Mouse (Mus musculus) gastrocnemius, postnatal 4 days (tissue): ENCODE results near the gene Rnf169. TPM values are rescaled to one million over a fixed set of nuclear protein-coding genes. Genes with fewer than 3 reads are reported as not detected.

Experiments used
- DNase-seq, 2 experiments: peaks; one replicate each; pipeline ENCODE4 v3.0.0; 2021 to 2022; ENCODE audit warnings: low spot score in 2 of 2, mixed read lengths in 2 of 2
- long read RNA-seq, 2 experiments: library from polyadenylated mRNA; stranded (forward); transcript quantifications; one replicate each; pipeline ENCODE4 v2.0.0; 2021
- total RNA-seq, 2 experiments: library from RNA; stranded (reverse); gene quantifications; 2 replicates each; pipeline ENCODE4 v1.2.3; 2021

The Rnf169 gene
- total RNA-seq = 10 to 100 TPM; 12.4 to 14.5 TPM
- long read RNA-seq, experiment 1, partial matches to known transcripts = 0 of 1 reads
- long read RNA-seq, experiment 1, other reads (novel, unspliced or antisense) = 1 of 1 reads
- long read RNA-seq, experiment 2, full-length matches to known transcripts = 2 of 5 reads
- long read RNA-seq, experiment 2, partial matches to known transcripts = 0 of 5 reads
- long read RNA-seq, experiment 2, other reads (novel, unspliced or antisense) = 3 of 5 reads

DNA sequence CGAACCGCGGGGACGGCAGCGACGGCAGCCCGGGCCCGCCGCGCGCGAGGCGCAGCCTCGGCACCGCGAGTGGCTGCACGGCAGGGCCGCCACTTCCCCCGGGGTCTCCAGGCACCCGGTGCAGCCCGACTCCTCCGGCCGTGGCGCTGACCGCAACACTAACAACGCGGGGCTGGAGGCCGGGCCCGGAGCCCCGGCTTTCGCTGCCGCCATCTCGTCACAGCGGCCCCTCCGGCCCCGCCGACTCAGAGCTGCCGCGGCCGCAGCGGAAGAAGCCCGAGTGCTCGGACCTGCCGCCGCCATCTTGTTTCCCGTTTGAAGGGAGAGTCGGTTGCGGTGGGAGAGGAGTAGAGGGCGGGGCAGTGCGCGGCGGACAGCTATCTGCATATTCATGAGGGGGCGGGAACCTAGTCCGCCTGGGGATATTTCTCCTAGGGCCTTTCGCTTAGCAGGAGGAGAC lies at the start of gene Rnf169:
Gene Rnf169, minus strand, starts transcription at position 317 of the 460 bp plus-strand sequence.
- DNase-seq = peak; percentile 74 to 89

DNA sequence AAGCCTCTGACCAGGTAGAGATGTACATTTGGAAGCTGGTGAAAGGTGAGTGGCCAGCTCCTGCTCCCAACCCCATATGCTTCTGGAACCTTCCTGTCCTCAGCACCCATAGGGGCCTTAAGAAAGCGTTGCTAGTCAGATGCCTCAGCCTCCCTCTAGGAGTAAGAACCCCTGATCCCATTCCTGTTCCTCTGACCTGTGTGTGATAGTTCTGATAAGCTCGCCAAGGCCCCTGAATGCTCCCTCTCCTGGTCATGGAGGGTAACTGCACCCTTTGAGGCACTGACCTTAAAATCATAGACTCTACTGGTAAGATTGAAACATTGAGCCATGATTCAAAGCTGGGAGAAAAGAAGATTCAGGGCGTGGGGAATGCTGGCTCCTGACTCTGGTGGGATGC lies 49.1 kb upstream of the Rnf169 start:
- no peak for DNase-seq

DNA sequence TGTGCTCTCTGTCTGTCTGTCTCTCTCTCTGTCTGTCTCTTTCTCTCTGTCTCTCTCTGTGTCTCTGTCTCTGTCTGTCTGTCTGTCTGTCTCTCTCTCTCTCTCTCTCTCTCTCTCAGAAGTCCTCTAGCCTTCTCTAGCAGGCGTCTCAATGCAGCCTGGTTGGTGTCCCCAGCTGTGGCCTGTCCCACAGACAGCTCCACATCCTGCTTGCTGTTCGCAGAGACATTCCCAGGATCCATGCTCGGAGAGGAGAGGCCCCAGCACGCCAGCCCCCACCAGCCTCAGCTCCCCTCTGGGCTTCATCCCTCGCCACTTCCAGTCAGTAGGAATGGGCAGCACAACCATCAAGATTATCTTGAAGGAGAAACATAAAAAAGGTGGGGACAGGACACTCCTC lies 47.1 kb upstream of the Rnf169 start:
- no peak for DNase-seq

DNA sequence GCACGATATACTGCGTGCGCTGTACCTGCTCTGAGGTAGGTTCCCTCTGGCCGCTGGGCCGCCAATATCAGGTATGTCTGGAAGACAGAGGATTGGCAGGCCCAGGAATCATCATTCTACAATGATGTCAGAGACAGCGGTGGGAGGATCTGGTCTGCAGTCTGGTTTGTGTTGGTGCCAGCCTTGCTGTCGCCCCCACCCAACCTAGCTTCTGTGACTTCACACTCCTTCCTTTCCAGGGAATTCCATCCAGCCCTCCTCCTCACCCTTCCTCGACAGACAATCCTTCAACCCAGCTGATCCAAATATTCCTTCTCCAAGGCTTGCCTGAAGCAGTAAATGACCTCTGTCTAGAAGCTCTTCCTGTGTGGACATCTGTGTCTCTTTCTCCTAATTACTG lies 36.8 kb upstream of the Rnf169 start:
- DNase-seq = no peak

DNA sequence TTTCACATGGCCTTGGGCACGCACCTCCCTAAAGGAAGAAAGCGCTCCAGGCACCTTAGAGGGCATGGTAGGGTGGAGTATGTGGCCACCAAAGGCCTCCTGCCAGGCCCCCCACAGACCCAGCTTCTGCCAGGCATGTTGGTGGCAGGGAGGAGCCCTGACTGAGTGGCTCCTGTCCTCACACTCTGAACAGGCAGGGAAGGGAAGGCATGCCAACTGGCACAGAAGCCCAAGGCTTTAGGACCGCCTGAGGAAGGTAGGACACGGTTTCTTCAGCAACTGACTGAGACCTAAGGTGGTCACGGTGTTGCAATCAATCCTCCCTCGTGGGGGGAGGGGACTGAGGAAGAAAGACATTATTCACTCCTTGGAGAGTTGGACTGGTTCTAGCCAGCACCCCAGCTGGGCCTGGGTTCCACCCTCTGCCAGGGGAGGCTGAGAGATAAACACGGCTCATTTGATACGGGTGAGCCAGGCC lies 33.9 kb upstream of the Rnf169 start:
- DNase-seq = no peak

DNA sequence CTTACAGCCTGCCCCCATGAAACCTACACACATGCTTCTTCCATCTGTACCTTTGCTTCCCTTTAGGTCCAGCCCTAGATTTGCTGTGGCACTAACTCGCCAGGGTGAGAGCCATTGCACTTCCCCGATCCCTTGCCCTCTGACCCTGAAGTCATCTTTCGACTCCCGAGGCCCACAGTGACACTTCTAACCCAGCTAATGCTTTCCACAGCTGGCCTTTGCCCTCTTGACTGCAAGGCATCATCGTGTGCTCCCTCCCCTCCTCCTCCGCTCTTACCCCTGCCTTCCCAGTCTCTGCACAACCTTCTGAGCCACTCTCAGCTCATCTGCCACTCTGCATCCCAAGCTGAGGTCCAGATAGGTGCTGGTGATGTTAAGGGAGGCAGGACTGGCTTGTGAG lies 32.3 kb upstream of the Rnf169 start:
- no peak for DNase-seq

DNA sequence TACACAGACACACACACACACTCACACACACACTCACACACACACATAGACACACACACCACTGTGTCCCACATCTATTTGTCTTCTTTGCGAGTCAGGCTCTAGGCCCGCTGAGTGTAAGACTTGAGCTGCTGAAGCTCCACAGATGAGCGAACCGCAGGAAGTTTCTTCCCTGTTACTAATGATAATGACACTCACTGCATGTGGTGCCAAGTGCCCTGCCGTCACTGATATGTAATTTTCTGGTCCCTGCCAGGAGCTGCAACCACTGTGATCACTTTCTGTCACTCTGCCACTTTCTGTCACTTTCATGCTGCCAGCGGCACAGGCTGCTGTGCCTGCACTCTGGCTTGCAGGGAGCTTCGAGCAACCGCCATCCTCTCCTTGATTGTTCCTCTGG lies 31.8 kb upstream of the Rnf169 start:
- DNase-seq = no peak

- DNase-seq = no peak
These were observed 30.5 kb upstream of the Rnf169 start for GRCm38 (mm10) chr7:100010711-100011110.

GRCm38 (mm10) chr7:100009640-100010039 lies 29.4 kb upstream of the Rnf169 start:
- peak; percentile 38 to 75 for DNase-seq

- no peak for DNase-seq
These were observed 28.5 kb upstream of the Rnf169 start for GRCm38 (mm10) chr7:100008765-100009164.

DNA sequence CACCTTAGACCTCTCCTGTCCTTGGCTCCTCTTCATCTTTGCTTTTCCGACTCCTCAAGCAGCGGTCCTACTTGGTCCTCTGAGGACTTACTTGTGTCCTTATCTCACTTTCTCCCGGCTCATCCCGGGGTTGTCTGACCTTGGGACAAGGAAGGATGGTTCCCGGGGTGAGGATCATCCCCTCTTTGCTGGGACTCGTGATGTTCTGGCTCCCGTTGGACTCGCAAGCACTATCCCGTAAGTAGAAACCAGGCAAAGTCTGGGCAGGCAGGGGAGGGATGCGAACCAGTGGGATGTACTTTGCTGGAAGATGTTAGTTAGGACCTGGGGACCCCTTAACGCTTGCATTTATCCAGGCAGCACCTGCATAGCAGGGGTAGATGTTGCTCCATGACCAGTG lies 26.2 kb upstream of the Rnf169 start:
- no peak for DNase-seq

GRCm38 (mm10) chr7:100005790-100006189 lies 25.5 kb upstream of the Rnf169 start, which contains the start of gene Chrdl2:
Gene Chrdl2 (plus strand): TSS chr7:100006172.
- DNase-seq = peak in 1 of 2 experiments; percentile 36

GRCm38 (mm10) chr7:100003781-100004180 lies 23.5 kb upstream of the Rnf169 start:
- DNase-seq = no peak

- no peak for DNase-seq
These were observed 18.4 kb upstream of the Rnf169 start for GRCm38 (mm10) chr7:99998668-99999067.

DNA sequence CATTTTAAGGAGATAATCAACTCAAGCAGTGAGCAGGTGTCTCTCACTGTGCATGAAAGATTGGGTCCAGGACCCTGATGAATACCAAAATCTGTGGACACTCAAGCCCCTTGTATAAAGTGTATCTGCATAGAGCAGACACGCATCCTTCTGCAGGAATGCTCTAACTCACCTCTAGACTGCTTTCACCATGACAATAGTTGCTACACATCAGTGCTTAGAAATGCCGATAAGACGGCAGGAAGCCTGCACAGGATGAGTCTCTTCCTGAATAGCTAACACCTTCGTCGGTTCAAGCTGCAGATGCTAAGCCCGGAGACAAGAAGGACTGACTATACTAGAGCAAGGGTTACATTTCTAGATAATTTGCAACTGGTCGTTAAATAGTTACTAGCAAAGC lies 14.9 kb upstream of the Rnf169 start:
- no peak for DNase-seq

DNA sequence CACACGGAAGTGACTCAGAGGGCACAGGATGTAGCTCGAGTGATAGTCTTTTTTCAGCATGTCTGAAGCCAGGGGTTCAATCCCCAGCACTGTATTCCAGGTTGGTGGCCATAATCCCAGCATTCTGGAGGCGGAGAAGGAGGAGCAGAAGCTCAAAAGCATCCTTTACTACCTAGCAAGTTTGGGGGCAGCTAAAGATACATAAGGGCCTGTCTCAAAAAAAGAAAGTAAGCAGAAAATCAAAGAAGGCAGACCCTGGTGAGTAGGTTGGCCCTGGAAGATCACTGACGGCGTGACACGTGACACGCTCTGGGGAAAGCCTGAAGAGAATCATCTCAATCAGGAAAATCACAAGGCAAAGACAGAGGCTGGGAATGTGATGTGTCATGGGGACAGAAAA lies 12.9 kb upstream of the Rnf169 start:
- DNase-seq = no peak

DNA sequence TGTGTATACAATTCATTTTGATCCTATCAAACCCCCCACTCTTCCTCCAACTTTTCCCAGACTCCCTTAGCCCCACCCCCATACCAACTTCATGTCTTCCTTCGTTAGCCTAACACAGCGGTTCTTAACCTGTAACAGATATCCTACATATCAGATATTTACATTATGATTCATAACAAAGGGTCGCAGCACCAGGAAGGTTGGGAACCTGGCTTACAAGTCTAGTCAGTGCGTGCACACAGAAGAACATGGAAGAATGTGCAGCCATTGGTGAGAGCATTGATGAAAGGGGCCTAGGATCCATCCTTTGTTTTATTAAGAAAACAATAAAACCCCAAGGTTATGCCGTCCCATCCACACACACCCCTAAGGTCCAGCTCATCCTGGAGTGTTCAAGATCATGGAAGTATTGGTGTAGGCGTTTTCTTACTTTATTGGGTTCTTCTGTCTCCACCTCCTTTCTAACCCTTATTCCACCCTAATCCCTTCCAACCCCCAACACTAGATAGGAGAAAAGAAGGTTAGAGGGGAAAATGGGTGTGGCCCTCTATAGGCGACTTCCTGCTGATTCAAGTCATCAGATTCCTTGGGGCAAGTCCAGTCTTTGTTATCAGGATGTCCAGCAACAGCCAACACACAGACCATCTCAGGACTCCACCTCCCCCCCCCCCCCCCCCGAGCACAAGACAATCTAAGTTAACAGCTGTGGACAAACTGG lies 10.9 kb upstream of the Rnf169 start:
- no peak for DNase-seq

DNA sequence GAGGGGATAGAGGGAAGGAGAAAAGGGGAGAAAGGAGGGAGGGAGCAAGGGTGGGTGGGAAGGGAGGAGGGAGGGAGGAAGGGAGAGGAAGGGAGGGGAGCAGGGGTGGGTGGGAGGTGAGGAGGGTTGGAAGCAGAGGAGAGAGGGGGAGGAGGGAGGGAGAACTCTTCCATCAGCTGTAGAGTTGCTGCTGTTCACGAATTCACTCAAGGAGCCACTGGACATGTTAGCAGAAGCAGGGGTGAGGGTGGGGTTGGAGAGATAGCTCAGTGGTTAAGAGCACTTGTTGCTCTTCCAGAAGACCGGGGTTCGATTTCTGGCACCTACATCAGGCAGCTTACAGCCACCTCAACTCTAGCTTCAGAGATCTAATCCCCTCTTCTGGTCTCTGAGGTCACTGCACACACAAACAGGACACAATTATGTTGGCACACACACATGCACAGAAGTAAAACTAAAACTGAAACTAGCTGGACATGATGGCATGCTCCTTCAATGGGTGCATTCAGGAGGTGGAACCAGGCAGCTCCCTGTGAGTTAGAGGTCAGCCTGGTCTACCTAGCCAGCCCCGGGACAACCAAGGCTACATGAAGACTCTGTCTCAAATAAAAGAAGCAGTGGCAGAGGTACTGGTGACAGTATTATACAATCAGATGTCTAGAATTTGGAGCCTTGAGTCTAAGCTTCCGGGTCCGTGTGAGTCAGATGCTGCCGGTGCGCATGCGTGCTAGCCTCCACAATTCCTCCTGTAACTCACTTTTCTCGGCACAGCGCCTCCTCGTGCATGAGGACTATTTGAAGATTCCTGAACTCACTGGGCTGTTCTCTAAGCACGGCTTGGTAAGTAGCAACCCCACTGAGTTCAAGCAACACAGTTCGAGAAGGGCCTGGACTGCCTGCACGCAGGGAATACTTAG lies 9.9 kb upstream of the Rnf169 start:
- no peak for DNase-seq

- peak; percentile 61 to 70 for DNase-seq
These were observed 8.5 kb upstream of the Rnf169 start for GRCm38 (mm10) chr7:99988725-99989124.

DNA sequence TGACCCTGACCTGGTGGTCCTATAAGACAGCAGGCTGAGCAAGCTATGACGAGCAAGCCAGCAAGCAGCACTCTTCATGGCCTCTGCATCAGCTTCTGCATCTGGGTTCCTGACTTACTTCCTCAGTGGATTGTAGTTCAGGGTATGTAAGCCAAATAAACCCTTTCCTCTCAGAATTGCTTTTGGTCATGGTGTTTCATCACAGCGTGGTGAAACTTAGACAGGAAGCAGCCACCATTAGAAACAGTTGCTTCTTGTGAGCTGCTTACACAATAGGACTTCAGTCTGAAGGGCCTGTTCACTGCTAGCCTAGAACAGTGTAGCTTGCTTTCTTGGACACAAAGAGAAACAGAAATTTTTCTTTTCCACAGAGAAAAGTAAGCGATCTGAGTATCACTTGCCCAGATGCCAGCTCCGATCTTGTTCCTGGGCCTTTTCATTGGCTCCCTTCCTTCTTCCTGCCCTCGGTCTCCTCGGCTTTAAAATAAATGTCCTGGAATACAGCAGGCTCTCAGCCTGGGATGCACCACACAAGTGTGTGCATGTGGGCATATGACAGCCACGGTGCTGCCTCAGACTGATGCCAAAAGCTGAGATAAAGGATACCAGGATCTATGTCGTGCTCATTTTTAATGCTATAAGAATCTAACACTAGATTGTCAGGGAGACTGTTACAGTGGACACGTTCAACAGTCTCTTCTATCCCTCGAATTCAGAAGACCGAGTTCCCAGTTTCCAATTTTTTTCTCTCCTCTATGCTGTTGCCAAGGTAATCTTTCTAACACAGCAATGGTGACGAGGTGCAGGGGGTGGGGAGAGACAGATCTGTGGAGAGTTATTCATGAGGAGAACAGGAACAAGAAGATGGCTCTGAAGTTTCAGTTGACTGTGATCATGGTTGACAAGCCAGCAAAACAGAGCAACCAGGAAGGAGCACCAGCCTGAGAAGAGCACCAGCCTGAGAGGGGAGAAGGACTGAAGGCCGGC lies 2.3 kb upstream of the Rnf169 start:
- DNase-seq = no peak
